ENCODE assay signal across 10 mouse cellular contexts in genomic region chr7:142516221-142516978, GRCm38 (mm10). TPM values are rescaled to one million over a fixed set of nuclear protein-coding genes. Genes with fewer than 3 reads are reported as not detected.
A peak's percentile ranks its signal among the peaks of the same experiment; 100 is the strongest.
DNase-seq lines count a peak whose midpoint lies in the region; ATAC-seq lines count a peak whose summit lies in the region.
"Had no signal": no experiment of that assay in that cellular context is flagged by ENCODE, and none has a peak within 500 bp of the region (broad histone marks: within the 10 kb centered on the region; RNA-seq: fewer than 3 reads in every experiment).

No protein-coding gene starts in this region.

- H3K4me1 ChIP-seq in kidney, embryonic 16.5 days (ENCODE audit: insufficient read depth, low read length), result peaks cover 30% of the 10 kb centered on the region
- H3K4me1 ChIP-seq in forebrain, embryonic 12.5 days, result peaks cover 16% of the 10 kb centered on the region
- peaks cover 26% of the 10 kb centered on the region for H3K4me1 ChIP-seq in intestine, embryonic 16.5 days (ENCODE audit: control insufficient read depth, insufficient read depth, low read length)
- H3K4me1 ChIP-seq in neural tube, embryonic 12.5 days, result peaks cover 13% of the 10 kb centered on the region

- H3K27ac ChIP-seq in kidney, embryonic 16.5 days (ENCODE audit: low read length), result peak overlapping the region; percentile 85
- H3K27ac ChIP-seq in forebrain, embryonic 12.5 days, result peak overlapping the region; percentile 68; the same call in 1 of the 2 replicates
- peak overlapping the region; percentile 89 for H3K27ac ChIP-seq in intestine, embryonic 16.5 days (ENCODE audit: low read length)
- no peak overlapping the region for H3K27ac ChIP-seq in neural tube, embryonic 12.5 days
- H3K27ac ChIP-seq: macrophage had no signal

- ATAC-seq in kidney, embryonic 16.5 days (ENCODE audit: low FRiP score, low TSS enrichment), result peak; percentile 68
- 0 out of 2 replicates have a peak, but pooled peaks have one; percentile 39 for ATAC-seq in forebrain, embryonic 12.5 days (ENCODE audit: low FRiP score)
- peak; percentile 79 for ATAC-seq in intestine, embryonic 16.5 days
- ATAC-seq in neural tube, embryonic 12.5 days (ENCODE audit: low FRiP score, low read depth), result 0 out of 2 replicates have a peak, but pooled peaks have one; percentile 37
- ATAC-seq in megakaryocyte progenitor cell, adult 5-6 weeks (replicated peaks; ENCODE audit: poor library complexity), result no peak

- peak overlapping the region; percentile 20 for H3K4me2 ChIP-seq in kidney, embryonic 16.5 days (replicated peaks; ENCODE audit: low read depth, low read length)
- H3K4me2 ChIP-seq in forebrain, embryonic 12.5 days, result no peak overlapping the region
- H3K4me2 ChIP-seq in intestine, embryonic 16.5 days (ENCODE audit: low read depth, low read length), result 0 out of 2 replicates have a peak overlapping the region, but pooled peaks have one; percentile 11
- H3K4me2 ChIP-seq in neural tube, embryonic 12.5 days (replicated peaks), result peak overlapping the region; percentile 27

- peak overlapping the region; percentile 58 for H3K9ac ChIP-seq in kidney, embryonic 16.5 days (replicated peaks; ENCODE audit: low read length)
- H3K9ac ChIP-seq in forebrain, embryonic 12.5 days, result peak overlapping the region; percentile 25; the same call in 1 of the 2 replicates
- H3K9ac ChIP-seq in intestine, embryonic 16.5 days (ENCODE audit: low read depth, low read length), result peak overlapping the region; percentile 46
- H3K9ac ChIP-seq in neural tube, embryonic 12.5 days, result no peak overlapping the region

- H3K4me3 ChIP-seq in kidney, embryonic 16.5 days (ENCODE audit: low read length), result no peak overlapping the region
- H3K4me3 ChIP-seq in forebrain, embryonic 12.5 days (replicated peaks), result no peak overlapping the region
- no peak overlapping the region for H3K4me3 ChIP-seq in intestine, embryonic 16.5 days (ENCODE audit: low read length)
- H3K4me3 ChIP-seq in neural tube, embryonic 12.5 days, result no peak overlapping the region

- H3K9me3 ChIP-seq in kidney, embryonic 16.5 days (ENCODE audit: low read length), result no peaks in the 10 kb centered on the region
- no peaks in the 10 kb centered on the region for H3K9me3 ChIP-seq in forebrain, embryonic 12.5 days
- H3K9me3 ChIP-seq in intestine, embryonic 16.5 days (ENCODE audit: control insufficient read depth, low read length), result no peaks in the 10 kb centered on the region
- H3K9me3 ChIP-seq in neural tube, embryonic 12.5 days, result no peaks in the 10 kb centered on the region
- H3K9me3 ChIP-seq: G1E had no signal

- 33% methylated on average over 21 of the region's 21 CpGs for WGBS in kidney, embryonic 16.5 days
- WGBS in forebrain, embryonic 12.5 days, result 50% methylated on average over 21 of the region's 21 CpGs
- WGBS in intestine, embryonic 16.5 days, result 32% methylated on average over 21 of the region's 21 CpGs
- 50% methylated on average over 21 of the region's 21 CpGs for WGBS in neural tube, embryonic 12.5 days

- DNase-seq in kidney, adult 18-20 months, result no peak
- no peak for DNase-seq in layer of hippocampus, adult 18-20 months (ENCODE audit: low spot score in 2 of 2)
- no peak for DNase-seq in cerebellum, postnatal 25 days

- no peaks in the 10 kb centered on the region for H3K36me3 ChIP-seq in kidney, embryonic 16.5 days (ENCODE audit: insufficient read depth, low read length)
- H3K36me3 ChIP-seq in forebrain, embryonic 12.5 days (replicated peaks), result no peaks in the 10 kb centered on the region
- H3K36me3 ChIP-seq in intestine, embryonic 16.5 days (ENCODE audit: control insufficient read depth, insufficient read depth, low read length), result no peaks in the 10 kb centered on the region
- no peaks in the 10 kb centered on the region for H3K36me3 ChIP-seq in neural tube, embryonic 12.5 days
- H3K36me3 ChIP-seq: G1E had no signal

- H3K27me3 ChIP-seq in kidney, embryonic 16.5 days (ENCODE audit: insufficient read depth, low read length), result no peaks in the 10 kb centered on the region
- H3K27me3 ChIP-seq in forebrain, embryonic 12.5 days, result no peaks in the 10 kb centered on the region
- H3K27me3 ChIP-seq in intestine, embryonic 16.5 days (replicated peaks; ENCODE audit: control insufficient read depth, insufficient read depth, low read length), result no peaks in the 10 kb centered on the region
- peaks cover 17% of the 10 kb centered on the region for H3K27me3 ChIP-seq in neural tube, embryonic 12.5 days (replicated peaks)

RNA-seq across cellular contexts. Expression of gene Mrpl23, which starts 16.1 kb away (rescaled TPM):
- polyA plus RNA-seq in kidney, embryonic 16.5 days (2015; fragmentation: Nextera tagmentation; extraction: Ambion mirVana), result 24.4 and 24.6 TPM in 2 replicates
- polyA plus RNA-seq in forebrain, embryonic 12.5 days (2016; fragmentation: Nextera tagmentation; extraction: Ambion mirVana), result 10.8 and 15.9 TPM in 2 replicates
- 50.3 and 58.1 TPM in 2 replicates for polyA plus RNA-seq in intestine, embryonic 16.5 days (2015; fragmentation: Nextera tagmentation; extraction: Ambion mirVana)
- 13.5 and 14.7 TPM in 2 replicates for polyA plus RNA-seq in neural tube, embryonic 12.5 days (2016; fragmentation: Nextera tagmentation; extraction: Ambion mirVana)
- 1 to 10 TPM; 6.8 to 8.4 TPM for total RNA-seq in layer of hippocampus, adult 18-20 months (2021)
- total RNA-seq in megakaryocyte progenitor cell, adult 5-6 weeks (2015), result 10.4 and 11.8 TPM in 2 replicates
- 45.9 and 63.4 TPM in 2 replicates for total RNA-seq in megakaryocyte progenitor cell, adult 5-6 weeks (2017)

RNA-seq across cellular contexts. Expression of gene Tnnt3, which starts 17.8 kb away (rescaled TPM):
- polyA plus RNA-seq in kidney, embryonic 16.5 days (2015; fragmentation: Nextera tagmentation; extraction: Ambion mirVana), result 14.2 and 17.2 TPM in 2 replicates
- polyA plus RNA-seq in forebrain, embryonic 12.5 days (2016; fragmentation: Nextera tagmentation; extraction: Ambion mirVana), result 0.78 TPM in 1 of 2 replicates, not detected in the other
- 2.1 and 3.2 TPM in 2 replicates for polyA plus RNA-seq in intestine, embryonic 16.5 days (2015; fragmentation: Nextera tagmentation; extraction: Ambion mirVana)
- 5.7 and 8.7 TPM in 2 replicates for polyA plus RNA-seq in neural tube, embryonic 12.5 days (2016; fragmentation: Nextera tagmentation; extraction: Ambion mirVana)
- total RNA-seq in layer of hippocampus, adult 18-20 months (2021), result not detected
- total RNA-seq in megakaryocyte progenitor cell, adult 5-6 weeks (2015), result 0.20 TPM in 1 of 2 replicates, not detected in the other
- total RNA-seq in megakaryocyte progenitor cell, adult 5-6 weeks (2017), result not detected in 2 replicates
- total RNA-seq: G1E had no signal
- polyA plus RNA-seq: G1E, macrophage had no signal

RNA-seq across cellular contexts. Expression of gene Lsp1, which starts 55.8 kb away (rescaled TPM):
- 141 and 156 TPM in 2 replicates for polyA plus RNA-seq in kidney, embryonic 16.5 days (2015; fragmentation: Nextera tagmentation; extraction: Ambion mirVana)
- polyA plus RNA-seq in forebrain, embryonic 12.5 days (2016; fragmentation: Nextera tagmentation; extraction: Ambion mirVana), result 5.4 and 6.3 TPM in 2 replicates
- 125 and 134 TPM in 2 replicates for polyA plus RNA-seq in intestine, embryonic 16.5 days (2015; fragmentation: Nextera tagmentation; extraction: Ambion mirVana)
- polyA plus RNA-seq in neural tube, embryonic 12.5 days (2016; fragmentation: Nextera tagmentation; extraction: Ambion mirVana), result 15.6 and 18.4 TPM in 2 replicates
- 1 to 10 TPM; 2.6 to 3.1 TPM for total RNA-seq in layer of hippocampus, adult 18-20 months (2021)
- total RNA-seq in megakaryocyte progenitor cell, adult 5-6 weeks (2015), result 45.9 and 75.5 TPM in 2 replicates
- 65.5 and 67.5 TPM in 2 replicates for total RNA-seq in megakaryocyte progenitor cell, adult 5-6 weeks (2017)
